Mouse (Mus musculus) retina, embryonic 14.5 days (tissue): Measurements from ENCODE around the gene Sprr2a3.
"Not testable (repeated sequence)": the region's sequence is repeated elsewhere in the genome, so short reads cannot be mapped to it uniquely, and the experiment has no call there.

ENCODE experiments used
- DNase-seq: peaks from one replicate; pipeline ENCODE4 v3.0.0-alpha.2; 2015; ENCODE audit warnings: low spot score

The Sprr2a3 gene

GRCm38 (mm10) chr3:92285101-92285500 is at the start of gene Sprr2a3:
Gene Sprr2a3, plus strand, starts transcription at chr3:92285417.
- not testable (repeated sequence) for DNase-seq

DNA sequence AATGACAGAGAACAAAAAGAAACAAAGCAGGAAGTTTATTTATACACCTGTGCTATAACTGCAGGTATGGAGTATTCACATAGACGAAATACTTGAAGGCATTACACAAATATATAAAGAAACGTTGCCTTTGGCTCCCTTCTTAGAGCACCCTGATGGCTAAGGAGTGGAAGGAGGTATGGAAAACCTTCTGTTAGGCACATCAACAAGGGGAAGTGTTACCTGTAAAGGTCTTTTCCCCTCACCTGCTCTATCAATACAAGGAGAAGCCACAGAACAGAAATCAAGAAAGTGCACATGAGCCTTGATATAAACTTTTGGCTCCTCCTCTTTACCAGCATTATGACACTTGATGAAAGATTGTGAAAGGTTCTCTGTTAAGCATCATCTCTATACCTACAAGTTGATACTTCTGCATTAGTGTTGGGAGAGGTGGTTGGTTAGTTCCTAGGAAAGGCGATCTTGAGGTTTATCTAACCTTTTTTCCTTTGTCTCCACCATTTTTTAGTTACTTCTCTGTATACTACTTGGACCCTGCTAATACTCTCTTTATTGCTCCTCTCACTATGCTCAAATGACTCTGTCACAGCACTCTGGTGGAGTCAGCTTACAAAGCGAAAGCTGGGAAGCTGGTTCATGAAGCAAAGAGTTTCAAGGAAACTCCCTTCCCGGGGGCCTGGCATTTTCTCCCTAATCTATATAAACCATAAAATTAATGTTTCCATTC is 48.6 kb upstream of the Sprr2a3 start:
- not testable (repeated sequence) for DNase-seq

- DNase-seq = not testable (repeated sequence)
These were observed 46.5 kb upstream of the Sprr2a3 start for GRCm38 (mm10) chr3:92238736-92239135.

DNA sequence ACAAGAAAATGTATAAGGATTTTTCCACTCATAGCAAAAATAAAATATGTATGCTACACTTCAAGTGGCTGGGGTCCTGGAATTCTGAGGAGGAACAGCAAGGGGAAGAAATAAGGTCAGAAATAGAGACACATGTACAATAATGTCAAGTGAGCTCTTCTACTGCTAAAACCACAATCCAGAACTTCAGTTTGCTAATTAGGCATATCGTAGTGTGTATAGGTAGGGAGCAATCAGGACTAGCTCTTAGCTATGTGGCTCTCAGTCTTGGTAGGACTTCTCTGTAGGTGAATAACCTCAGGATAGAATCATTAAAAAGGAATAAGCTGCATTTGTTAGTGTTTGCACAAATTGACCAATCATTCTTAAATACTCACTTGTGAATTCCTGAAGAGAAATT is 46.0 kb upstream of the Sprr2a3 start:
- DNase-seq = not testable (repeated sequence)

DNA sequence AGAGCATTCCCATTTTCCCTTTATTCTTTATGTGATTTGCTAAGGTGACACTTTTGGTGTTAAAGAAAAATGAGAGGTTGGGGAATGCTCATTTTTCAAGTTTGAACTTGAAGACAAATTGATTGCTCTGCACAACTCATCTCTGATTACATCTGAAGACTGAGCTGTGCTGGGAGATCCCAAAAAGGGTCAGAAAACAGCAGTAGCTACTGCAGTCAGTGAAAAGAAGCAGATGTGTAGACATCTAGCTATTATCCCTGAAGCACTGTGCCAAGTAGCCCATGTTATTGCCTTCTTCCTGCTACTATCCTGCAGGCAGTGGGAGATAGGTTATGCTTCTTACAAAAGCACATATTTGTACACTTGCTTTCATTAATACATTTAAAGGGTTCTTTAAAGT is 40.4 kb upstream of the Sprr2a3 start:
- not testable (repeated sequence) for DNase-seq

DNA sequence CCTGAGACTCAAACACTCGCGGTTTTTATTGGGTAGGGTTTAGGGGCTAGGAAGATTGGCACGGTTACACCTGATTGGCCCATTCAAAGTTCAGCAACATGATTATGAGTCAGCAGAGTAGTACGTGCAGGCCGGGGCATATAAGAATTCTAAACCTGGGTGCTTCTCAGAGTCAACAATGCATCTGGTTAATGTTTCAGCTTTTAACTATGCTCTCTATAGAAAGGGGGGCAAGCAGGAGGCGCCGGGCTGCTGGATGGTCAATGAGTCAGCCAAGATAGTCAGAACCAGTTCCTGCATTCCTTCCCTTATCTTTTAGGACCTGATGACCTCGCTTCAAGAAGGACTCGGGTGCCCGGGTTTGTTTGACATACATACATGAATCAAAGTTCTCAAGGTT is 39.0 kb upstream of the Sprr2a3 start:
- not testable (repeated sequence) for DNase-seq

GRCm38 (mm10) chr3:92248494-92248893 is 36.7 kb upstream of the Sprr2a3 start:
- DNase-seq = not testable (repeated sequence)

DNA sequence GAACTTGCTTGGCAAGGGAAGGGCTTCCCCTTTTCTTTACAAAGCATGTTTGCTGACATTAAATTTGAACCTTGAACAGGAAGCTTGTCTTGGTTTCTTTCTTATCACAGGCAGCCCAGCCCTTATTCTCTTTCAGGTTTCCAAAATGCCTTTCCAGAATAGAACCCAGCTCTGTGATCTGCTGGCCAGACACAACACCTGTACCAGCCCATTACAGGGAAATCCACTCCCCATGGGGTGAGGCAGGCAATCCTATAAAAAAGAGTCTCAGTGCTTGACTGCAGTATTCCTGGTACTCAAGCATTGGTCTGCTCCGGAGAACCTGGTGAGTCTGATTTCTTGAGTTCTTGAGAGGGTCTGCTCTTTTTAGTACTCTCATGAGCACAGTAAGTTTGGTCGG is 34.8 kb upstream of the Sprr2a3 start:
- DNase-seq = not testable (repeated sequence)

DNA sequence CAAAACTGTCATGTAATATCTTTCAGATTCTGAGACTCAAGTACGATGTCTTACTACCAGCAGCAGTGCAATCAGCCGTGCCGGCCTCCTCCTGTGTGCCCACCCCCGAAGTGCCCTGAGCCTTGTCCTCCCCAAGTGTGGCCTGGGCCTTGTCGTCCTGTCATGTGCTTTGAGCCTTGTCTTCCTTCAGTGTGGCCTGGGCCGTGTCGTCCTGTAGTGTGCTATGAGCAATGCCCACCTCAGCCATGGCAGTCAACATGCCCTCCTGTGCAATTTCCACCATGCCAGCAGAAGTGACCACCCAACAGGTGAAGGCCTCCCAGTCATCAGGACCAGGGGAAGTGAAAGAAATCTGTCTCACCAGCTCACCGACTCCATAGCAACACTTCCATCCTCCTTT is 31.4 kb upstream of the Sprr2a3 start:
- DNase-seq = not testable (repeated sequence)

GRCm38 (mm10) chr3:92258526-92258925 is 26.7 kb upstream of the Sprr2a3 start:
- DNase-seq = not testable (repeated sequence)

DNA sequence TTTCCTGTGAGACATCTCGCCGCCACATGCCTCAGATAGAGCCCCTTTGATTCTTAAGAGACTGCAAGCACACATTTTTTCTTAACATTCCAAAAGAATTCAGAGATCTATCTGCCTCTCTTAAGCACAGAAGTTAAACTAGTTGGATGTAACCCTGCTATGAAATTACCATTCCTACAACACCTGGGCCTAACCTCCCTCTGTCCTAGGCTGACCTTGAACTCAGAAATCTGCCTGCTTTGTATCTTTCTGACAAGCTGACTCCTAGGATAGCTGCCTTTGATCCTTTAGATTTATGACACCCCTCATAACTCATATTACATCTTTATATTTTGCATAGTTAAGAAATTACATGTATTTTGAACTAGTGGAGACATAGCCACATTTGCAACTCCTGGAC is 21.8 kb upstream of the Sprr2a3 start:
- not testable (repeated sequence) for DNase-seq

DNA sequence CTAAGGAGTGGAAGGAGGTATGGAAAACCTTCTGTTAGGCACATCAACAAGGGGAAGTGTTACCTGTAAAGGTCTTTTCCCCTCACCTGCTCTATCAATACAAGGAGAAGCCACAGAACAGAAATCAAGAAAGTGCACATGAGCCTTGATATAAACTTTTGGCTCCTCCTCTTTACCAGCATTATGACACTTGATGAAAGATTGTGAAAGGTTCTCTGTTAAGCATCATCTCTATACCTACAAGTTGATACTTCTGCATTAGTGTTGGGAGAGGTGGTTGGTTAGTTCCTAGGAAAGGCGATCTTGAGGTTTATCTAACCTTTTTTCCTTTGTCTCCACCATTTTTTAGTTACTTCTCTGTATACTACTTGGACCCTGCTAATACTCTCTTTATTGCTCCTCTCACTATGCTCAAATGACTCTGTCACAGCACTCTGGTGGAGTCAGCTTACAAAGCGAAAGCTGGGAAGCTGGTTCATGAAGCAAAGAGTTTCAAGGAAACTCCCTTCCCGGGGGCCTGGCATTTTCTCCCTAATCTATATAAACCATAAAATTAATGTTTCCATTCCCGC is 13.7 kb upstream of the Sprr2a3 start:
- not testable (repeated sequence) for DNase-seq

DNA sequence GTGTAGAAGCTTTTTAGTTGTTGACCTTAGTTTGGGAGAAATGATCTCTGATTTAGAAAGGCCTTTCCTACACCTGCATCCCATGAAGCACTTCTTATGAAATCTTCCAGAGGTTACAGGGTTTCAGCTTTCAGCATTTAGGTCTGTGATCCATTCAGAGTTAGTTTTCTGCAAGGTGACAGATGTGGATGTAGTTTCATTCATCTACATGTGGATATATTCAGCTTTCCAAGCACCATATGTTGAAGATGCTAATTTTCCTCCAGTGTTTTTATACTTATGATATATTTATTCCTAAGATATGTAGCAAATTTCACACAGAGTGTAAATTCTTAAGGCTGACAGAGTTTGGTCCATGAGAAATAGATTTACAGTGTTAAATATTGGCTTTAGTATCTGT is 11.7 kb upstream of the Sprr2a3 start:
- DNase-seq = not testable (repeated sequence)

DNA sequence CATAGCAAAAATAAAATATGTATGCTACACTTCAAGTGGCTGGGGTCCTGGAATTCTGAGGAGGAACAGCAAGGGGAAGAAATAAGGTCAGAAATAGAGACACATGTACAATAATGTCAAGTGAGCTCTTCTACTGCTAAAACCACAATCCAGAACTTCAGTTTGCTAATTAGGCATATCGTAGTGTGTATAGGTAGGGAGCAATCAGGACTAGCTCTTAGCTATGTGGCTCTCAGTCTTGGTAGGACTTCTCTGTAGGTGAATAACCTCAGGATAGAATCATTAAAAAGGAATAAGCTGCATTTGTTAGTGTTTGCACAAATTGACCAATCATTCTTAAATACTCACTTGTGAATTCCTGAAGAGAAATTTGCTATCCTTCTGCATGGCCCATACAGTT is 11.2 kb upstream of the Sprr2a3 start:
- not testable (repeated sequence) for DNase-seq

DNA sequence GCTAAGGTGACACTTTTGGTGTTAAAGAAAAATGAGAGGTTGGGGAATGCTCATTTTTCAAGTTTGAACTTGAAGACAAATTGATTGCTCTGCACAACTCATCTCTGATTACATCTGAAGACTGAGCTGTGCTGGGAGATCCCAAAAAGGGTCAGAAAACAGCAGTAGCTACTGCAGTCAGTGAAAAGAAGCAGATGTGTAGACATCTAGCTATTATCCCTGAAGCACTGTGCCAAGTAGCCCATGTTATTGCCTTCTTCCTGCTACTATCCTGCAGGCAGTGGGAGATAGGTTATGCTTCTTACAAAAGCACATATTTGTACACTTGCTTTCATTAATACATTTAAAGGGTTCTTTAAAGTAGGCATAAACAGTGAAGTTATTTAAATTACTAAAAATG is 5.6 kb upstream of the Sprr2a3 start:
- DNase-seq = not testable (repeated sequence)

GRCm38 (mm10) chr3:92280963-92281606 is 4.1 kb upstream of the Sprr2a3 start:
- not testable (repeated sequence) for DNase-seq

DNA sequence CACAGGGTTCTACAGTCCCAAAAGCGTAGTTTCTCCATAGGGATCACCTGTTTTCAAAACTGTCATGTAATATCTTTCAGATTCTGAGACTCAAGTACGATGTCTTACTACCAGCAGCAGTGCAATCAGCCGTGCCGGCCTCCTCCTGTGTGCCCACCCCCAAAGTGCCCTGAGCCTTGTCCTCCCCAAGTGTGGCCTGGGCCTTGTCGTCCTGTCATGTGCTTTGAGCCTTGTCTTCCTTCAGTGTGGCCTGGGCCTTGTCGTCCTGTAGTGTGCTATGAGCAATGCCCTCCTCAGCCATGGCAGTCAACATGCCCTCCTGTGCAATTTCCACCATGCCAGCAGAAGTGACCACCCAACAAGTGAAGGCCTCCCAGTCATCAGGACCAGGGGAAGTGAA is 3.3 kb downstream of the Sprr2a3 start:
- DNase-seq = not testable (repeated sequence)

DNA sequence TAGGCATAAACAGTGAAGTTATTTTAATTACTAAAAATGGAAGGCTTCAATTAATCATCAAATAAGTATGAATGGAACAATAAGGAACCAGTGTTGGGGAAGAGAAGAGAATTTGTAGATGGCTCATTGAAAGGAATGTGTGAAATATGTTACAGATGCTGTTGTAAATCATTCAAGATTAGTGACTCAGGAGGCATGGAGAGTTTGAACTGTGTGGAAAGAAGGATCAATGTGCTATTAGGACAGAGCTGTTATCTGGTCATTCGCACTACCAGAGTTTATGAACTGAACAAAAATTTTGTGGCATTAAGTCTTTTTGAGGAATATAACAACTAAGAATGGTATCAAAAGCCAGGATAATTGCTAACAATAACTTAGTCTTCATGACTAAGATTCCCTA is 22.2 kb downstream of the Sprr2a3 start:
- DNase-seq = no peak

GRCm38 (mm10) chr3:92316320-92316719 is 31.1 kb downstream of the Sprr2a3 start, which contains the start of gene Sprr2b:
Gene Sprr2b, plus strand, starts transcription at chr3:92316620.
- DNase-seq = no peak

DNA sequence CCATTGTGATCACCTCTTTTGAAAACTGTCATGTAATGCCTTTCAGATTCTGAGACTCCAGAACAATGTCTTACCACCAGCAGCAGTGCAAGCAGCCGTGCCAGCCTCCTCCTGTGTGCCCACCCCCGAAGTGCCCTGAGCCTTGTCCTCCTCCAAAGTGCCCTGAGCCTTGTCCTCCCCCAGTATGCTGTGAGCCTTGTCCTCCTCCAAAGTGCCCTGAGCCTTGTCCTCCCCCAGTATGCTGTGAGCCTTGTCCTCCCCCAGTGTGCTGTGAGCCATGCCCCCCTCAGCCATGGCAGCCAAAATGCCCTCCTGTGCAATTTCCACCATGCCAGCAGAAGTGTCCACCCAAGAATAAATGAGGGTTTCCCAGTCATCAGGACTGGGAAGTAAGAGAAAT is 32.2 kb downstream of the Sprr2a3 start:
- DNase-seq = no peak

- no peak for DNase-seq
These were observed 51.1 kb downstream of the Sprr2a3 start for GRCm38 (mm10) chr3:92336278-92336677.

GRCm38 (mm10) chr3:92338840-92339239 is 53.6 kb downstream of the Sprr2a3 start, which contains the start of gene Sprr2d:
Gene Sprr2d, plus strand, starts transcription at chr3:92339140.
- DNase-seq = no peak
